Mouse (Mus musculus) CD8-positive naive resting alpha-beta T cell, adult 2 months (primary cell): ENCODE data around the gene Gng3.
"Not testable (repeated sequence)": the region's sequence is repeated elsewhere in the genome, so short reads cannot be mapped to it uniquely, and the experiment has no call there.

ENCODE experiments used
- DNase-seq, 2 experiments: peaks; one replicate each; pipeline ENCODE4 v3.0.0; 2022; ENCODE audit warnings: low read depth in 2 of 2, low spot score in 2 of 2

Gene Gng3

DNA sequence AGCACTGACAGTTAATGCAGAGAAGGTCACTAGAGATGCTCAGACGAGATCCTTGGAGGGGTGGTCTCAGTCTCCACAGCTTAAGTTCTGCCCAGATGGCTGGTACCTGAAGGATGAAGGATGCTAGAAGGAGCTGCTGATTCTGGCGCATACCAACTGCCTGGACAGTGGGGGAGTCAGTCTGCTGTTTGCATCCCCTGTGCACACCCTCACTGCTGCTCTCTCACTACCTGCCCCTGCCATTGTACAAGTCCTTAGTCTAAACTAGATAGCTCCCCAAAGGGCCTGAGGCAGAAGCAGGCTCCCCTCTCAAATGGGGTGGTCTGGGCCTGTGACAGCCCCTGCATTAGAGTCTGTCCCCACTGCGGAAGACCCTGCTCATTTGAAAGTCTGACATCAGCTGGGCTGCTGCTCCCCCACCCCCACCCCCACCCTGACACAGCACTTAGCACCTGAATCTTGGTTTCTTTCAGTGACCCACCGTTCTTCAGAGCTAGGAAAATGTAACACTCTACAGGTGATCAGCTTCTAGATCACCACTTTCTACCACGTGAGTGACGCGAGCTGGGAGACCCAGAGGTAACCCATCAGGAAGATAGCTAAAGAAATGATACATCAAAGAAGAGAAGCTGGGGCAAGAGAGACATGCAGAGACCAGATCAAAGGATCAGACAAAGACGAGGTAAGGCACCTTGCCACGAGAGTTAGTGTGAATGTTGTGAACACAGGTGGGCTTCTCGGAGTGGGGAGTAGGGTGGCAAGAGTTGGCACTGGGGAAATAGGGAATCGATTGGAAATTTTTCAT, at the start of gene Gng3:
TSS of gene Gng3 (minus strand) at position 92 of the 805 bp plus-strand sequence.
- DNase-seq: no peak

DNA sequence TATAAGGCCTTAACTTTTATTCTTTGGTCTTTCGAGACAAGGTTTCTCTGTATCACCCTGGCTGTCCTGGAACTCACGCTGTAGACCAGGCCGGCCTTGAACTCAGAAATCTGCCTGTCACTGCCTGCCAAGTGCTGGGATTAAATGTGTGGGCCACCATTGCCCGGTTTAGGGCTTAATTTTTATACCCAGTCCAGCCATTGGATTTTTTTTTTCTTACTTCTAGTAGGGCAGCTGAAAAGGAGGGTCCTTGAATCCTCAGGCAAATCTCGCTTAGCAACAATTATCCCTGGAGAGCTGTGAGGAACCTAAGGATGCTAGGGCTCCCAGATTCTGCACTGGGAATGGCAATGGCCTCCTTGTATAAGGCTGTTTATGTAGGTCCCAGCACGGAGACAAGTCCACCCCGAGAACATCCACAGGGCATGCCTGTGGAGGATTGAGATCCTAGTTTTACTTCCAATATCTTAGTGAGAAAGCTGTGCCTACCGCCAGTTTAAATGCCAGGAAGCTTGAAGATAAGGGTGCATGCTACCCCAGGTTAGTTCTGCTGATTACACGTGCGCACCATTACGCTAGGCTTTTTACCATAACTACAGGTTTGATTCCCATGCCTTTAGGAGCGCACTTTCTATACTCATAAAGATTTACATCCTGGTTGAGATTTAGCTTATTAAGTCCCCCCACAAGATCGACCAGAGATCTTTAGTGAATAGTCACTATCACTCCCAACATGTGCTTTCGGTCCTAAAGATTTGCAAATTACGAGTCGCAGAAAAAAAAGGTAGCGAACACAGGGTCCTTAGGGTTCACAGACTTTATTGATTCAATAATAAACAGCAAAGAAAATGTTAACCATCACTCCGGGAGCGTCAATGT, 48.8 kb upstream of the Gng3 start:
- no peak for DNase-seq

DNA sequence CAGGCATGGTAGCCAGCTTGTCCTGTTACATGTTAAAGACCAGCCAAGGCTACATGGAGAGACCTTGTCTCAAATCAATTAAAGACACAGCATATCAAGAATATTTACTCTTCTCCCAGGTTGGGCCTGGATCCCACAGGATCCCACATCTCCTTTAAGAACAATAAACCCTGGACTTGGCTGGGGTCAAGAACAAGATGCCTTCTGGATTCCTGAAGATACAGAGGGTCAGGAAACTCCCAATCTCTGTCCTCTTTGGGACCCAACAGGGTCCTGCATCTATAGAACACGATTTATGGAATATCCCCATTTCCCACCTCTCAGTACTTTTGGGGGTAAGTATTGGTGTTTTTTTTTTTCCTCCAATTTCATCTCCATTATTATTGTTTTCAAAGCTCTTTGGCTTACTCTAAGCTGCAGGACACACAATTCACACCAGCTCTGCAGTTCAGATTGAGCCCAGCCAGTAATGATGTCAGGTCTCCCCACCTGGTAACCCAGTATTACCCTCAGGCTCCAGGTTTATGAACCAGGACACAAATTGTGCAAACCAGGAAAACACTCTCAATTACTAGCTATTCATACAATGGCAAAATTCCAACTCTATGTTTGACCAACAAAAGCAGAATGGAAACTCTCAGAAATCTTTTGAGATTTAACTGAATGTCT, 48.1 kb upstream of the Gng3 start:
- DNase-seq: no peak

DNA sequence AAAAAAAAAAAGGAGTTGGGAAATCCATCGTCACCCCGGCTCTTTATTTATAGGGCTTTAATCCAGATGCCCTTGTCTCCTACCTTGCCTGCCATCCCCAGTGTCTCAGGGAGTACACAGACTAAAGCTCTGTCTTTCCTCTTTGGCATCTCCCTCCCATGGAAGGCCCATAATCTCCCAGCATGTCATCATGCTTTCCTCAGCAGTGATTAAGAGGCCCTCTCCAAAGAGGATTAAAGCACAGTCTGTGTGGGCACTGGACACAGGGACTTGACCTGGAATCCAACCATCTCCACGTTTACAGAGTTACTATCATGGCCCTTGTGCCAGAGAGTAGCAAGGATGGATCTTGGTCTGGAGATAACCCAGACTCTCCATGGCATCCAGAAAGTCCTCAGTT, 44.6 kb upstream of the Gng3 start, which contains the start of the genes Lbhd1 and Gm49403:
TSS of gene Lbhd1 (plus strand) at position 117 of the 400 bp plus-strand sequence.
TSS of gene Gm49403 (plus strand) at position 315 of the 400 bp plus-strand sequence.
- DNase-seq: no peak

DNA sequence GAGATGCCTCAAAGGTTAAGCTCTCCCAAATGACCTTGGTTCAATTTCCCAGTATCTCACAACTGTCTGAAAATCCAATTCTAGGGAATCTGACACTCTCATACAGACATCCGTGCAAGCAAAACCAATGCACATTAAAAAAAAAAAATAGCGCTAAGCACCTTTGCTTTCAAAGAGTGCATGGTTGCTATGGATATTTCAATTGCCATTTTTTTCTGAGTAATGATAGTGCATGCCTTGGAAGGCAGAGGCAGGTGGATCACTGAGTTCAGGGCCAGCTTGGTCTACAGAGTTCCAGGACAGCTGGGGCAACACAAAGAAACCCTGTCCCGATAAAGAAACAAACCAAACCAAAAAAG, 42.0 kb upstream of the Gng3 start:
- DNase-seq: no peak

DNA sequence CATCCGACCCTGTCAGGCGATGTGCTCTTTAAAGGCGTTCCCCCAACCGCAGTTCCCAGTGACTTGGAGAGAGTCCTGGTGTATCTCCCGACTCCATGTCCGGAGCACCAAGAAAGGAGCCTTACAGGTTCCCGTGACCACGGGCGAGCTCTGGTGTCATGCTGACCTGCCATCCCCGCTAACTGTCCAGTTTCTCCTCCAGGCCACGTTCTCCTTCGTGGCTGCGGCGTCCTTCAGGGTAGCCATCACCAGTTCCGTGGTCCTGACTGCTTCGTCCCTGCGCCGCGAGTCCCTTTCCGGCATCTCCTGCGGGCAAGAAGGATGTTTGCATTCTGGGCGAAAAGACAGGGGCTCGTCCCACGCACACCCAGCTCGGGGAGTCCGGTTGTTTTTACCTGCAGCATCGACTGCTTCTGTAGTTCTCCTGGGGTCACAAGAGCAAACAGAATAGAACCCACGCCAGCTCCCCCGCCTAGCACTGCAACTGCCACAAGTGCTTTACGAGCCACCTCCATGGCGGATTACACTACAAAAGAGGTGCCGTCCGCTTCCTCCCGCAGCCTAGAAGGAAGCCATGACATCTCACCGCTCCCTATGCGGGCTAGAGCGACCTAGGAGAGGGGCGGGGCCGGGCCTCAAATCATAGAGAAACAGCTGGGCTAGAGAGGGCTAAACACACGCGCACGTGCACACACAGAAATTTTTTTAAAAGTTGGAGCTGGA, 41.5 kb upstream of the Gng3 start, which contains the start of gene Uqcc3:
TSS of gene Uqcc3 (minus strand) at position 613 of the 723 bp plus-strand sequence.
- peak; percentile 83 to 90 for DNase-seq

DNA sequence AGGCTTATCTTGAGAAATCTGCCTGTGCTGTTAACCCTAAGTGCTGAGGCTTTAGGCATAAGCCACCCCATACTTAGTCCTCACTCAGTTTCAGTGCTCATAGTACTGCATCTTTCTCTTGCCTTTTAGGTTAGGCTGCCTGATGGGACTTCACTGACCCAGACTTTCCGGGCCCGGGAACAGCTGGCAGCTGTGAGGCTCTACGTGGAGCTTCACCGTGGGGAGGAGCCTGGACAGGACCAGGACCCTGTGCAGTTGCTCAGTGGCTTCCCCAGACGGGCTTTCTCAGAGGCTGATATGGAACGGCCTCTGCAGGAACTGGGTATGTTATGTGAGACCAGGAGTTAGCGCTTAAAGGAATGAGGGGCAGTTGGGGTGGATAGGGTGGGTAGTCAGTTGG, 36.0 kb upstream of the Gng3 start:
- DNase-seq: no peak

DNA sequence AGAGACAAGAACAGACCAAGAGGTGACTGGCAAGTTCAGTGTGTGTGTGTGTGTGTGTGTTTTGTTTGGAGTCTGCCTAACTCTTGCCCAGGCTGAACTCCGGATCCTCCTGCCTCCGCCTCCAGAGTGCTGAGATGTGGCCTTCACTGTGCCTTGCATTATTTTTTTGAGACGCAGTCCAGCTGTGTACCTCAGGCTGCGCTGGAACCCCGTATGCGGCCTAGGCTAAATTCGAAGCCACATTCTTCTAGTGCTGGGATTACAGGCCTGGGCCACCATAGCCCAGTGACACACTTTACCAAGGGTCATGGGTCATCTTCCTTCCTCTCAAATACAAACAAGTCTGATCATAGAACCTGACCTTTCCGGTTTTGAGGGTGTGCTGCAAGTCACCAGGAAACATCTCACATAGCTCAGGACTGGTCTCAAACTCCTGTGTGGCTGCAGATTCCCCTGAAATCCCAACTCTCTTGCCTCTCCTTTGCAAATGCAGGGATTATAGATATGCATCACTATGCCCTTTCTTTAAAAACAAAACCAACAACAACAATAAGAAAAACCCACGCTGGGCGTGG, 33.4 kb upstream of the Gng3 start:
- DNase-seq: no peak

DNA sequence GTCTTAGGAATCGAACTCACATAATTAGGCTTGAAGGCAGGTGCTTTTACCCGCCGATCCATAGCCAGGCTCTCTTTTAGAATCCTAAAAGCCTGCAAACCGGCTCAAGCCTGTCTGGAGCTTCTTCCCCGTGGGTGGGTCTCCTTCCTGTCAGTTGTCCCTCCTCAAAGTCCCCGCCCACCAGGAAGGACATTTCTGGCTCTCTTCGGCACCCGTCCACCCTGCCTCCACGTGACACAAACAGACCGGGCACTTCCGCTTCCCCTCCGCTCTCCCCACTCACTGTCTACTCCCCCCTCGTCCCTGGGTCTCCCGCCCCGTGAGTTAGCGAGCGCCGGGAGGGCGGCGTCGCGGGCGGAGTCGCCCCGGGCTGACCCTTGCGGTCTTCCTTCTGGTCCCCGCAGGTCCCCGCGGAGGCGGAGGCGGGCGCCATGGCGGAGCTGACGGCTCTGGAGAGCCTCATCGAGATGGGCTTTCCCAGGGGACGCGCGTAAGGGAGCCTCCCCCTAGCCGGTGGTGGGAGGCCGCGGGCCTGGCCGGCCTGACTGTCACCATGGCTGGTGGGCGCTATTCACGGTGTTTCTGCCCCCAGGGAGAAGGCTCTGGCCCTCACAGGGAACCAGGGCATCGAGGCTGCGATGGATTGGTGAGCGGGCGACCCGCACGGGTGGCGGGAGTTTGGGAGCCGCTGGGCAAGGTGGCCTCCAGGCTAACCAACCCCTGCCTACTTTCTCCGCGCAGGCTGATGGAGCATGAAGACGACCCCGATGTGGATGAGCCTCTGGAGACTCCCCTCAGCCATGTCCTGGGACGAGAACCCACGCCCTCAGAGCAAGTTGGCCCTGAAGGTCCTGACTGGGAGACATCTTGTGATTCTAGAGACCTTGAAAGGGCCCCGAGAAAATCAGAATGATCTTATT, 32.5 kb upstream of the Gng3 start, which contains the start of gene Ubxn1:
TSS of gene Ubxn1 (plus strand) at position 230 of the 920 bp plus-strand sequence.
- DNase-seq: peak; percentile 89 to 95

DNA sequence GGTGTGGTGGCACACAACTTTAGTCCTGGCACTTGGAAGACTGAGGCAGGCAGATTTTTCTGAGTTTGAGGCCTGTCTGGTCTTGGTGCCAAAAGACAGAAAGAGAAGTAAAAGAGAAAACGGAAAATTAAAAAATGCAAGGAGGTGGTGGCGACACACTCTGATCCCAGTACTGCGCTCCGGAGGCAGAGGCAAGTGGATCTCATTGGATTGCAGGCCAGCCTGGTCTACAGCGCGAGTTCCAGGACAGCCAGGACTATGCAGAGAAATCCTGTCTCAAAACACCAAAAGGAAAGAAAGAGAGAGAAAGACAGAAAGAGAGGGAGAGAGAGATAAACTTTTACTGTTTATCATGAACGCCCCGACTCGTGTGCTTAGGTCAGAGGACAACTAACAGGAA, 31.8 kb upstream of the Gng3 start:
- no peak for DNase-seq

DNA sequence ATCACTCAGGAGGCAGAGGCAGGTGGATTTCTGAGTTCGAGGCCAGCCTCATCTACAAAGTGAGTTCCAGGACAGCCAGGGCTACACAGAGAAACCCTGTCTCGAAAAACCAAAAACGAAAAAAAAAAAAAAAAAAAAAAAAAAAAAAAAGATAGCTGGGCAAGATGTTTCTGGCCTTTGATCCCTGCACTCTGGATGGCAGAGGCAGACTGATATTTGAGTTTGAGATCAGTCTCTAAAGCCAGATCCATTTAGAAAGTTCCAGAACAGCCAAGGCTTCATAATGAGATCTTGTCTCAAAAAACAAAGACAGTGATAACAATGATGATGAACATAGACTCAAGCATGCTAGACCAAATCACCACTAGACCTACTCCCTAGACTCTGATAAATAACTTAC, 31.4 kb upstream of the Gng3 start:
- DNase-seq: not testable (repeated sequence)

DNA sequence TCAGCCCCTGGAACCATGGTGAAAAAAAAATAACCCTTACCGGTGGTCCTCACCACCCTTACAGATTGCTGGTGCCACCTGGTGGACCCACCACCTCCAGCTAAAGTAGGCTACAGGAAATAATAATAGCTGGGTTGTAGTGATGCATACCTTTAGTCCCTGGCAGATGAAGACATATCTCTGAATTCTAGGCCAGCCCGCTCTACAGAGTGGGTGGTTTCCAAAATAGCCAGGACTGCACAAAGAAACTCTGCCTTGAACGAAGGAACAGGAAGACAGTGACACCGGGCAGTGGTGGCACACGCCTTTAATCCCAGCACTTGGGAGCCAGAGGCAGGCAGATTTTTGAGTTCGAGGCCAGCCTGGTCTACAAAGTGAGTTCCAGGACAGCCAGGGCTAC, 25.3 kb upstream of the Gng3 start:
- DNase-seq: no peak

DNA sequence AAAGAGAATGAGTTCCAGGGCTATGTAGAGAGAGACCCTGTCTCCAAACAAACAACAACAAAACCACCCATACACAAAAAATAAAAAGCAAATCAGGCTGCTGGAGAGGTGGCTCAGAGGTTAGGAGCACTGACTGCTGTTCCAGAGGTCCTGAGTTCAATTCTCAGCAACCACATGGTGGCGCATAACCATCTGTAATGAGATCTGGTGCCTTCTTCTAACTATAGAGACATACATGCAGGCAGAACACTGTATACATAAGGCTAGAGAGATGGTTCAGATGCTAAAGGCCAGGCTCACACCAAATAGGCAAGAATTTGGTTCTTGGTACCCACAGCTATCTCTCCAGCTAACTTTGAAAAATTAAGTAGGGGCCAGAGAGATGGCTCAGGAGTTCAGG, 20.0 kb upstream of the Gng3 start:
- DNase-seq: peak; percentile 43 to 47

DNA sequence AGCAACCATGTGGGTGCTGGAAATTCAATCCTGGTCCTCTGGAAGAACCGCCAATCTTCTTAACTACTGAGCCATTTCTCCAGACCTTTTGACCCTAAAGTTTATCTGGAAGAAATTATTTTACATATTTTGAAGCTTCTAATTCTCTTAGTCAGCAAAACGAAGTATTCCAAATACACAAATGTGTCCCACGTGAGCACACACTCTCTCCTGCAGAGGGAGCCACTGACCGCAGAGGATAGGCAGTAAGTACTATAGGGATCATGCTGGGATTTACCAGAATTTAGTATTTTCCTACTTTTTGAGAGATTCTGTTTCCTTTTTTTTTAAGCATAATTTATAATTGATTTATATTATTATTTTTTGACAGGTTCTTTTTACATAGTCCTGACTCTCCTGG, 18.7 kb upstream of the Gng3 start:
- no peak for DNase-seq

DNA sequence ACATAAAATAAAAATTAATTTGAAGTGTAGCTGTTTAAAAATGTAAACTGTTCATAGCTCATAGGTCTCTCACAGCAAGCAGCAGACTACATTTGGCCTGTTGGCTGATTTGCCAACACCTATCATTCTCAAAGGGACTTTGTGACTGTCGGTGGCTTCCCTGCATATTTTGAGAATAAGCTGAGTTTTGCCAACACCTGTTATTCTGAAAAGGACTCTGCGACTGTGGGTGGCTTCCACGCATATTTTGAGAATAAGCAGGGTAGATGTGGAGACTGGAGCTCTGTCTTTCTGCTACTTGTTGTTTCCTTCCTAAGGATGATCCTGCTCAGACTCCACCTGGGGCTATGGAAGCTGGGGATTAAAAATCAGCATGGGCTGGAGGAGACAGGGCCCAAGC, 14.1 kb upstream of the Gng3 start:
- DNase-seq: no peak

DNA sequence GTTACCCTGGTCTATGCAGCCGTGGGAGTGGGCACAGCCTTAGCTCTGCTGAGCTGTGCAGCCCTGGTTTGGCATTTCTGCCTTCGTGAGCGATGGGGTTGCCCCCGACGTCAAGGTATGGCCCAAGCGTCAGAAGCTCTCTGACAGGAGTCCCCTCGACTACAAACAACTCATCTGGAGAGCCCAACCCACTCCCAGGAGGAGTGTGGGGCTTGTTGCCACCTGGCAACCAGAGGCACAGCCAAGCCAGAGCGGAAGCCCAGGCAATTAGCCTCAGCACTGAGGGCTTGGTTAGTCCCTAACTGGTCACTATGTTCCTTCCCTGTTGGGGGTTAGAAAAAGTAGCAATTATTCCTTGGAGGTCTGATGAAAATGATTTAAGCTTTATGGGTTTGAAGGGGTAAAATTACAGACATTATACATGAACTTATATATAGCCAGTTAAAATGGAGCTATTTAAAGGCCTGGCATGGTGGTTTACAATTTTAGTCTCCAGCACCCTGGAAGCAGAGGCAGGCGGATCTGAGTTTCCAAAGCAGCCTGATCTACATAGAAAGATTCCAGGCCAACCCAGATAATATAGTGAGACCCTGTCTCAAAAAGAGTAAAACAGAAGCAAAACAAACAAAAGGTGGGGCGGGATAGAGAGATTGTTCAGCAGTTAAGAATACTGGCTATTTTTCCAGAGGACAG, 13.4 kb upstream of the Gng3 start:
- no peak for DNase-seq

DNA sequence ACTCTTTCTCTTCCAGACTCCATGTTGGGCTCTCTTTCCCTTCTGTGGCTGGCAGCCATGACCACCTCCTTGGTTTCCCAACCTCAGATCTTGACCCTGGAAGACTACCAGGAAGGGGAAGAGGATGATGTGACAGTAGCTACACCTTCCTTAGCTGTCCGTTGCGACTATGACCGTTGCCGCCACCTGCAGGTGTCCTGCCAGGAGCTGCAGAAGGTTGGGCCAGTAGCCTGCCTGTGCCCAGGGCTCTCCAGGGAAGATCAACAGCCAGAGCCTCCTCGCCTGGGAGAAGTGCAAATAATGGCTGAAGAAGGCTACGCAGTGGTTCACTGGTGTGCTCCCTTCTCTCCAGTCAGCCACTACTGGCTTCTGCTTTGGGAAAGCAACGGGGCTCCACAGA, 12.6 kb upstream of the Gng3 start:
- DNase-seq: no peak

DNA sequence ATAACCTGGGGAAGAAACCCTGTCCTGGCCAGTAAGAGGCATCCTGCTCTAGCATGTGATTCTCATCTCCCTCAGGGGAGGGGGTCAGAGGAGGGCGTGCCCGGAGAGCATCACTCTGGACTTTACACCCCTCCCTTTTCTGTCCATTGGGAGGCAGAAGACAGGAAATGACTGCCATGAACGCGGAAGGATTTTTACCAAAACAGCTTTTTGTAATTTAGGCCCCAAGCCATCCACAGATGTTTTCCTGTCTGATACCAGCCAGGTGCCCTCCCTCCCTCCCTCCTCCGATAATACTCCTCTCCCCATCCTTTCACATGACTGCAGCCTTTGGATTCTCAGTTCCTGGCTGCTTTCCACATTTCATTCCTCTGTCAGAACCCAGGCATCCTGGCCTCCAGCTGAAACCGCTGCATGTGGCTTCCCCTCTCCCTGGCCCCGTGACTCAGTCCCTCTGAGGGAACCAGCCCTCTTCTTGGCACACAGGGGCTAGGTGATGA, 11.5 kb upstream of the Gng3 start, which contains the start of gene Lrrn4cl:
TSS of gene Lrrn4cl (plus strand) at position 367 of the 500 bp plus-strand sequence.
- DNase-seq: no peak
